Mouse (Mus musculus): Measurements from ENCODE around the gene Arap2.

- no peak for TF ChIP-seq CTCF (IDR thresholded peaks at IDR 0.05; ENCODE audit: extremely low read depth, insufficient read depth, insufficient read length, insufficient replicate concordance)
- no peak for TF ChIP-seq POLR2A (IDR thresholded peaks at IDR 0.05; ENCODE audit: low read depth, low read length)
Observed at GRCm38 (mm10) chr5:62764161-62764560, 1.8 kb downstream of the Arap2 start.

All from spleen, adult 2 months (tissue).